8 mouse cellular contexts compared by ENCODE assay signal in genomic region chr4:49583965-49584831, GRCm38 (mm10). TPM values are rescaled to one million over a fixed set of nuclear protein-coding genes. Genes with fewer than 3 reads are reported as not detected.
DNase-seq lines count a peak whose midpoint lies in the region; ATAC-seq and TF ChIP-seq lines count a peak whose summit lies in the region.
"Had no signal": no experiment of that assay in that cellular context is flagged by ENCODE, and none has a peak within 500 bp of the region (broad histone marks: within the 10 kb centered on the region; RNA-seq: fewer than 3 reads in every experiment).

No protein-coding gene starts in this region.

- 0 out of 2 replicates have a peak, but pooled peaks cover 6% of the 10 kb centered on the region for H3K4me1 ChIP-seq in kidney, adult 2 months (ENCODE audit: control insufficient read depth, insufficient read depth, low read length)

- ATAC-seq in frontal cortex, adult (ENCODE audit: low TSS enrichment) = no peak

- no peaks in the 10 kb centered on the region for H3K36me3 ChIP-seq in kidney, adult 2 months (ENCODE audit: control insufficient read depth, insufficient read depth, low read length)

- no peak for TF ChIP-seq CTCF in kidney, adult 2 months (conservative IDR thresholded peaks at IDR 0.05; ENCODE audit: insufficient read depth, insufficient read length, low read depth, low read length)

- 36% methylated on average over 14 of the region's 14 CpGs for WGBS in kidney, adult 2 months

- intact Hi-C loops in left cerebral cortex, postnatal 14 days (cut with DNase I) = no loop called here

- no peak overlapping the region for H3K4me3 ChIP-seq in kidney, adult 2 months (ENCODE audit: insufficient read depth, low read depth, low read length)

- no peaks in the 10 kb centered on the region for H3K27me3 ChIP-seq in kidney, adult 2 months (replicated peaks; ENCODE audit: control insufficient read depth, insufficient read depth, low read length)

- H3K27ac ChIP-seq in kidney, adult 2 months (ENCODE audit: insufficient read depth, low read depth, low read length) = no peak overlapping the region

- DNase-seq in kidney, adult 2 months = peak; percentile 48
- no peak for DNase-seq in kidney, adult 18-20 months
- peak; percentile 87 for DNase-seq in Muller cell, postnatal 12 days (ENCODE audit: inconsistent ontology term)
- peak; percentile 58 for DNase-seq in heart, adult 8-10 months (ENCODE audit: low spot score)
- DNase-seq in lung, postnatal 10 days = peak; percentile 48
- no peak for DNase-seq in left cerebral cortex, postnatal 14 days (ENCODE audit: low spot score in 2 of 2)
- DNase-seq: thymus, adult 2 months had no signal

- no peak for TF ChIP-seq POLR2A in kidney, adult 2 months (IDR thresholded peaks at IDR 0.05; ENCODE audit: low read depth, low read length)

RNA-seq across cellular contexts. Expression of gene Tmem246, which starts 13.5 kb away (rescaled TPM):
- 35.8 and 45.9 TPM in 2 replicates for polyA plus RNA-seq in kidney, adult 2 months (2012; rRNA removed)
- total RNA-seq in heart, adult 8-10 months (2022) = 10 to 100 TPM; 57.7 to 59.8 (median 58.4) TPM
- total RNA-seq in left cerebral cortex, postnatal 14 days (2021) = 10 to 100 TPM; 66.9 to 68.1 TPM

RNA-seq across cellular contexts. Expression of gene Aldob, which starts 34.9 kb away (rescaled TPM):
- 4,876 and 5,164 TPM in 2 replicates for polyA plus RNA-seq in kidney, adult 2 months (2012; rRNA removed)
- 10 to 100 TPM in 3 of 4 experiments, 1 to 10 TPM in 1; 10.0 to 19.0 (median 17.1) TPM for total RNA-seq in heart, adult 8-10 months (2022)
- total RNA-seq in left cerebral cortex, postnatal 14 days (2021) = 1 to 10 TPM in 1 of 2 experiments, under 1 TPM in 1; 0.72 to 1.4 TPM

RNA-seq across cellular contexts. Expression of gene Rnf20, which starts 47.6 kb away (rescaled TPM):
- polyA plus RNA-seq in kidney, adult 2 months (2012; rRNA removed) = 14.1 and 15.3 TPM in 2 replicates
- 10 to 100 TPM; 36.7 to 42.5 (median 38.9) TPM for total RNA-seq in heart, adult 8-10 months (2022)
- total RNA-seq in left cerebral cortex, postnatal 14 days (2021) = 10 to 100 TPM; 64.3 to 70.4 TPM

Comparison
In these comparisons a context has a peak if more than half of its experiments do, and no peak if none do; other contexts are left out.
1. DNase-seq: peak in kidney, adult 2 months (single experiment), Muller cell, postnatal 12 days (single experiment), heart, adult 8-10 months (single experiment) and lung, postnatal 10 days (single experiment); none in kidney, adult 18-20 months (single experiment) and left cerebral cortex, postnatal 14 days (0 of 2).
2. RNA of gene Aldob, which starts 34.9 kb away (total RNA-seq): 10.0 to 19.0 TPM in heart, adult 8-10 months; 0.72 to 1.4 TPM in left cerebral cortex, postnatal 14 days; every median in the first group is over 4 times any median in the second.